Mouse (Mus musculus): Measurements from ENCODE around the gene Iqsec1.

GRCm38 (mm10) chr6:91008284-91008830, 19.9 kb upstream of the Iqsec1 start:
- TF ChIP-seq POLR2A (IDR thresholded peaks at IDR 0.05; ENCODE audit: low read depth, low read length) (no peak), CTCF (IDR thresholded peaks at IDR 0.05; ENCODE audit: extremely low read depth, insufficient read length, insufficient replicate concordance, low read depth, low read length) (no peak)
